Mouse (Mus musculus): ENCODE results near the gene Myh9. TPM values are rescaled to one million over a fixed set of nuclear protein-coding genes. Genes with fewer than 3 reads are reported as not detected.

The Myh9 gene
- polyA plus RNA-seq, 1 experiment = 64.1 TPM

DNA sequence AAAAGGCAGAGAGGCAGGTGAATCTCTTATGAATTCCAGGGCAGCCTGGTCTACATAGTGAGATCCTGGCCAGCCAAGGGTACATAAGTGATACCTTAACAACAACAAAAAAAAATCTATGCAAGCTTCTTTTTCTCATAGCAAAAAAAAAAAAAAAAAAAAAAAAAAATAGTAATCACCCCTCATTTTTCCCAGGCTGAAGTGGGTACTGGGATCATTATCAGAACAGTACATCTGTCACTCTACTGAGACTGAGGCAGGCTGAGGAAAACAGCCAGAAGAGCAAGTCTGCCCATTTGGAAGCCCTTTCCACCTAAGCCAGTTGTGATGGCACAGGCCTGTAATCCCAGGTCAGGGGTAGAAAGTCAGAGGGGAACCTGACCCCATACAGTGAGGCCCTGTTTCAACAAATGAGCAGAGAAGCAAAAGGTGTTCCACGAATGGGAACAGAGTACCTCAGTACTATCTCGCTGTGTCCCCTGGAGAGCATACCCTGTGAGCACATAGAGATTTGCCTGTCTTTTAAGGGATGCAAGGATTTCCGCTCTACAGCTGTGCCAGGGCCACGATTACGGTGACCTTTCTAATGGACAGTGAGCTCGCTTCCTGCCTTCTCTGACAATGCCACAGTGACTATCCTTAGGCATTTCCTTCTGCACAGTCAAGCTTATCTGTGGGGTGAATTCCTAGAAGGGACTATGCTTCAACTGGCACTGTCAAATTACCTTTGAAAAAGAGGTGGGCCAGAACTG lies 5.1 kb downstream of the Myh9 start:
- no peaks in the 10 kb centered on the region for H3K36me3 ChIP-seq (ENCODE audit: control insufficient read depth, insufficient read depth, low read length)
- TF ChIP-seq CTCF (conservative IDR thresholded peaks at IDR 0.05; ENCODE audit: insufficient read depth, insufficient read length, low read depth, low read length) (no peak), POLR2A (IDR thresholded peaks at IDR 0.05; ENCODE audit: low read depth, low read length) (no peak)
- DNase-seq = no peak
- peaks cover 62% of the 10 kb centered on the region for H3K4me1 ChIP-seq (ENCODE audit: control insufficient read depth, insufficient read depth, low read length)
- H3K27ac ChIP-seq (ENCODE audit: insufficient read depth, low read depth, low read length) = peak overlapping the region; percentile 49
- WGBS = 33% methylated on average over 6 of the region's 6 CpGs
- H3K4me3 ChIP-seq (ENCODE audit: insufficient read depth, low read depth, low read length) = no peak overlapping the region
- no peaks in the 10 kb centered on the region for H3K27me3 ChIP-seq (replicated peaks; ENCODE audit: control insufficient read depth, insufficient read depth, low read length)

DNA sequence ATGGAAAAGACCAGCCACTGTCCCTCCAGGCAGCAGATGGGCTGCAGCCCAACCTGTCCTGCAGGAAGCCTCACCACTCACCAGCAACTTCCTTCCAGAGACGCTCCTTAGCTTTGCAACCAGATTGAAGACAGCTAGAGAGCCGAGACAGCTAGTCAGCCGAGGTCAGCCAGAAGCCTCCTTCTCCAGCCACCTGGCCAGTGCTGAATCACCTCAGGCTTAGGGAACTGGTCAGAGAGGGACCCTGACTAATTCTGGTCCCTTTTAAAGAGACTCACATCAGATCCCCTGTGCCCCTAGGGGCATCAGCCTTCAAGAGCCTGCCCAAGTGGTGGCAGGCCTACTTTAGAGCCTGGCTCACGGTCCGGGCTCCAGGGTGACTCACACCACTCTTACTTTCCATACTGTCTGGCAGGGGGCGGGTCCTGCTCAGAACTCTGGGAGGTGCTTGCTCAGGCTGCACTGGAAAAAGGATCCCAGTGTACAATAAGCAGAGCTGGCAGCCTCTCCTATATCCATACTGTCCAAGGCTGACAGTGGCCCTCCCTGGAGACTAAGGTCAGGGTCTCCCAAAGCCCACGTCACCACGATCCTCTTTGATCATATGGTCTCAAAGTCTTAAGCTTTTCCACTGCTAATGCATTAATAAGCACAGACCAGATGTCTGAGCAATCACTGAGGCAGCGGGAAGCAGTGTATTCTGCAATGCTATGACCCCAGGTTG lies 5.9 kb downstream of the Myh9 start:
- 26% methylated on average over 9 of the region's 9 CpGs for WGBS
- TF ChIP-seq CTCF (conservative IDR thresholded peaks at IDR 0.05; ENCODE audit: insufficient read depth, insufficient read length, low read depth, low read length) = no peak
- TF ChIP-seq POLR2A (IDR thresholded peaks at IDR 0.05; ENCODE audit: low read depth, low read length) = no peak
- Histone ChIP-seq H3K36me3 (ENCODE audit: control insufficient read depth, insufficient read depth, low read length) (no peaks in the 10 kb centered on the region), H3K4me1 (ENCODE audit: control insufficient read depth, insufficient read depth, low read length) (peaks cover 70% of the 10 kb centered on the region), H3K4me3 (ENCODE audit: insufficient read depth, low read depth, low read length) (no peak overlapping the region), H3K27ac (ENCODE audit: insufficient read depth, low read depth, low read length) (peak overlapping the region; percentile 41), H3K27me3 (replicated peaks; ENCODE audit: control insufficient read depth, insufficient read depth, low read length) (no peaks in the 10 kb centered on the region)
- no peak for DNase-seq

DNA sequence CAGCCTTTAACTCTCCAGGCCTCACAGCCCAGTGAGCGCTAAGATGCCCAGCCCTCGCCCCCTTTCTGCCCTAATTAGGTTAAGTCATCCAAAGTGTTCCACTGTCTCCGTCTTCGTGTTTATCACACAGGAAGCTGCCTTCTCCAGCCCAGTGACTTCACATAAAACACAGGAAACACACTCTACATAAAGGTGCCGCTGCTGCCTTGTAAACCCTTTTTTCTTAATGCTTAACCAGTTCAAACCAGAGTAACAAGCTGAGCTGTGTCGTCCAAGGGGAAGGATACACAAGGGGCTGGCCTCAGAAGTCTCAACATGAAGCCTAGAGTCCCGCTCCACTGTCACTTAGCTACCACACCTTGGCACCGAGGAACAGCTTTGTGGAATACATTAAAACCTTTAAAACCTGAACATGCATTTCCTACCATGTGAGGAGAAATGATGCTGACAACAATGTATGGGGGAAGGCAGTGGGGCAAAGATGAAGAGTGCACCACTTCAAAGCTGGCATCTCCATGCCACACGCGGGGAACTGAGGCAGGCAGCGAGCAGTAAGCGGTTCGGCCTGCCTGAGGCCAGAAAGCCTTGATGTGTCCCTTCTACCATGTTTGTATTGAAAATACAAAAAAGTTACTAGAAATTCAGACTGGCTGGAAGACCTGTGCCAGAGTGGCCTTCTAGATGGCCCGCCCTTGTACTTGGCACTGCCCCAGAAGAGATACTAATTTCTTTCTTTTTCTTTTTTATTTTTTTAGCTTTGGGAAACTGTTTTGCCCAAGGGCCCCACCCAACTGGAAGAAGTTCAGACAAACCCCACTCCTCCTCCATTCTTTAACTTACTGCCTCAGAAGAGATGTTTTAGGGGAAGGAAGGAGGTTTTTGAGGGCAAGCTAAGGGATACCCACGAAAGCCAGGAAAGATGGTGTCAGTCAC lies 7.4 kb downstream of the Myh9 start:
- Histone ChIP-seq H3K4me3 (ENCODE audit: insufficient read depth, low read depth, low read length) (no peak overlapping the region), H3K27ac (ENCODE audit: insufficient read depth, low read depth, low read length) (peak overlapping the region; percentile 45), H3K4me1 (ENCODE audit: control insufficient read depth, insufficient read depth, low read length) (peaks cover 77% of the 10 kb centered on the region), H3K36me3 (ENCODE audit: control insufficient read depth, insufficient read depth, low read length) (no peaks in the 10 kb centered on the region), H3K27me3 (replicated peaks; ENCODE audit: control insufficient read depth, insufficient read depth, low read length) (no peaks in the 10 kb centered on the region)
- 32% methylated on average over 15 of the region's 15 CpGs for WGBS
- DNase-seq = no peak
- no peak for TF ChIP-seq POLR2A (IDR thresholded peaks at IDR 0.05; ENCODE audit: low read depth, low read length)
- no peak for TF ChIP-seq CTCF (conservative IDR thresholded peaks at IDR 0.05; ENCODE audit: insufficient read depth, insufficient read length, low read depth, low read length)

DNA sequence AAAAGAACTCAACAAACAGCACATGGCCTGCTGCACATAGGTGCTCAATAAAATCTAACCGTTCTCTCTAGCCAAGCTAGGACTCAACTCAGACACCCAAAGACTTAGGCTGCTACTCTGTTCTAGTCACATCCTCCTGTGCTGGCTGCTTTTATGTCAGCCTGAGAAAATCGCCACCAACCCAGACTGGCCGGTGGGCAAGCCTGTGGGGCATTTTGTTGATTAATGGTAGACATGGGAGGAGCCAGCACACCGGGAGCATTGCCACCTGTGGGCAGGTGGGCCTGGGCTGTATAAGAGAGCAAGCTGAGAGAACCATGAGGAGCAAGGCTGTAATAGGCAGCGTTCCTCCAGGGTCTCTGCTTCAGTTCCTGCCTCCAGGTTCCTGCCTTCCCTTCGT lies 8.2 kb downstream of the Myh9 start:
- DNase-seq = no peak
- 60% methylated on average over 6 of the region's 6 CpGs for WGBS

DNA sequence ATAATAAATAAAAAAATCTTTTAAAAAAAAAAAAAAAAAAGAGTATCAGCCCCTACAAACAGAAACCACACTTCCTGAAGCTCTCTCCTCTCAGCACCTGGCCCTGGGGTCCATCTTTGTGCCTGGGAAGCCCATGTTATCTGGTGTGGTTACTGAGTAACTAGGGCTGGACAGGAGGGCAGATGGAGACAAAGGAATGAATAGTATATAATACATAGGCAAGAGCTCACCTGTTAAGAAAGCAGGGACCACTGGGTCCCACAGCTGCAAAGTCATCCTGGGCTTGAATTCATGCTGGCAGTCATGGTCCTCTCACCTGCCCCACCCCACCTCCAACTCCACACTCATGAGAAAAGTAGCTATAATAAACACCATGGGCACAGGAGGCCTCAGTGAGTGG lies 8.9 kb downstream of the Myh9 start:
- no peak overlapping the region for H3K4me3 ChIP-seq (ENCODE audit: insufficient read depth, low read depth, low read length)
- no peak overlapping the region for H3K27ac ChIP-seq (ENCODE audit: insufficient read depth, low read depth, low read length)
- H3K27me3 ChIP-seq (replicated peaks; ENCODE audit: control insufficient read depth, insufficient read depth, low read length) = no peaks in the 10 kb centered on the region
- DNase-seq = no peak
- no peaks in the 10 kb centered on the region for H3K36me3 ChIP-seq (ENCODE audit: control insufficient read depth, insufficient read depth, low read length)
- no peak for TF ChIP-seq CTCF (conservative IDR thresholded peaks at IDR 0.05; ENCODE audit: insufficient read depth, insufficient read length, low read depth, low read length)
- no peak for TF ChIP-seq POLR2A (IDR thresholded peaks at IDR 0.05; ENCODE audit: low read depth, low read length)
- peaks cover 78% of the 10 kb centered on the region for H3K4me1 ChIP-seq (ENCODE audit: control insufficient read depth, insufficient read depth, low read length)

More for the DNA sequence above, 8.2 kb downstream of the Myh9 start:
- H3K36me3 ChIP-seq (ENCODE audit: control insufficient read depth, insufficient read depth, low read length) = no peaks in the 10 kb centered on the region
- peaks cover 80% of the 10 kb centered on the region for H3K4me1 ChIP-seq (ENCODE audit: control insufficient read depth, insufficient read depth, low read length)
- TF ChIP-seq CTCF (conservative IDR thresholded peaks at IDR 0.05; ENCODE audit: insufficient read depth, insufficient read length, low read depth, low read length) (no peak), POLR2A (IDR thresholded peaks at IDR 0.05; ENCODE audit: low read depth, low read length) (no peak)
- no peak overlapping the region for H3K4me3 ChIP-seq (ENCODE audit: insufficient read depth, low read depth, low read length)
- H3K27ac ChIP-seq (ENCODE audit: insufficient read depth, low read depth, low read length) = 0 out of 2 replicates have a peak overlapping the region, but pooled peaks have one; percentile 8
- H3K27me3 ChIP-seq (replicated peaks; ENCODE audit: control insufficient read depth, insufficient read depth, low read length) = no peaks in the 10 kb centered on the region

DNA sequence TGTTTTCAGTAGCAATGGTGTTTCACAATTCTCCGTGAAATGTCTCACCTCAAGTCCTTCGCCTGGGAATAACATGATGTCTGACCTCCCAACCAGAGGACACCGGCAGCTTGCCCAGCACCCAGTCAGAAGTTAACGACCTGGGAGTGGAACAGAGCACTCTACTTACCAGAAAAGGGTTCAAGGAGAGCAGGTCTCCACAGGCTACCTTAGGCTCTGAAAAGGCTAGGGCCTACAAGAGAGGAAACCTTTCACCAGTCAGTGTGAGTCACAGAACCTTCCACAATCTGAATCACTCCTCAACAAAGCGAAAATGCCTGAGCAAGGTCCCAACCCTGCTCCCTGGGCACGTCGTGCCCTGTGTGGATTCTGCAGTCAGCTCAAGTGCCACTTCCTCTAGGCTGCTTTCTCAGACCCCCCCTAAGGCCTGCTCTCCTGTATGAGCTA lies 9.5 kb downstream of the Myh9 start:
- Histone ChIP-seq H3K27ac (ENCODE audit: insufficient read depth, low read depth, low read length) (peak overlapping the region; percentile 53), H3K4me1 (ENCODE audit: control insufficient read depth, insufficient read depth, low read length) (peaks cover 77% of the 10 kb centered on the region), H3K4me3 (ENCODE audit: insufficient read depth, low read depth, low read length) (no peak overlapping the region), H3K36me3 (ENCODE audit: control insufficient read depth, insufficient read depth, low read length) (no peaks in the 10 kb centered on the region), H3K27me3 (replicated peaks; ENCODE audit: control insufficient read depth, insufficient read depth, low read length) (no peaks in the 10 kb centered on the region)
- no peak for DNase-seq
- TF ChIP-seq CTCF (conservative IDR thresholded peaks at IDR 0.05; ENCODE audit: insufficient read depth, insufficient read length, low read depth, low read length) (no peak), POLR2A (IDR thresholded peaks at IDR 0.05; ENCODE audit: low read depth, low read length) (no peak)
- 11% methylated on average over 7 of the region's 7 CpGs for WGBS
